Mouse (Mus musculus) small intestine, adult 2 months (tissue): ENCODE data around the gene Mgme1.

Experiments
- CTCF ChIP-seq: fragments of 200-500 bp; IDR thresholded peaks from 2 replicates; pipeline ENCODE4 v1.5.1; 2012; ENCODE audit warnings: low read depth, mild to moderate bottlenecking, control low read depth, inconsistent platforms, low read length, moderate library complexity, mixed read lengths; ENCODE audit not compliant: insufficient replicate concordance, insufficient read length; ENCODE audit errors: extremely low read depth
- POLR2A ChIP-seq: fragments of 200-500 bp; IDR thresholded peaks from 2 replicates; pipeline ENCODE4 v1.6.1; 2012; ENCODE audit warnings: low read depth, mild to moderate bottlenecking, control low read depth, inconsistent platforms, low read length, moderate library complexity

DNA sequence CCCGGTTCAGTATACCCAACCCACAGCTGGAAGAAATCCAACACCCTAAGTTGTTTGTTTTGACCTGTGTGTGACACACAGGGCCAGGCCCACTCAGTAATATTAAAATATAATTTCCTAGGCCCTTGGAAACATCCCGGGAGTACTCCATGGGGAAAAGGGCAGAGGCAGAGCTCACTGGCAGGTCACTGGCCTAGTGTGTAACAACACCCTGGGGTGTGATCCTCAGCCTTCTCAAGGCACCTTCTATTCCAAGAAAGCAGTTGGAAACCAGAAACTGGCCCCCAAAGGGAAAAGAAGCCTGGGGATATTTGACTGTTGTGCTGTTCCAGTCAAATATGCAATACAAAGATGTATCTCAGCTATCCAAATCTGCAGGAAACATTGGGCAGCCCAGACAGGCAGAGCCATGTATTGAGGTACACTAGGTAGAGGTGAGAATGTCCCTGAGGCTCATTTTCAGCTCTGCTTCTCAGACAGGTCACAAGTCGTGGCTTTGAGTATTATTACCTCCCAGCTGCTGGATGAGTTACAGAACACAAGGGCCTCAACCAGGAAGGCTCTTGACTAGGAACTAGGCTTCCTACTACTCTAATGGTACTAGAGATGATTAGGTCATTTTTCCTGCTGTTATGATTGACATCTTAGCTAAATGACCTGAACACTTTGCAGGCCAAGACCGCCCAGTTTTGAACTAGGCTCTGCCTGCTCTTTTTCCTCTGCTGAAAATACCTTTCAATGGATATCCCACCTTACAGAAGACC lies 21.7 kb upstream of the Mgme1 start:
- TF ChIP-seq CTCF (no peak), POLR2A (no peak)
